Mouse (Mus musculus) c-Kit-positive CD71-negative TER-119-negative erythroid progenitor cells, embryonic 14.5 days (primary cell): Measurements from ENCODE around the gene Trpt1.
"Not testable (repeated sequence)": the region's sequence is repeated elsewhere in the genome, so short reads cannot be mapped to it uniquely, and the experiment has no call there.

Source experiments
- DNase-seq: peaks from one replicate; pipeline ENCODE4 v3.0.0-alpha.2; 2013; ENCODE audit warnings: low read depth

The Trpt1 gene

GRCm38 (mm10) chr19:6975537-6976521, 20.1 kb upstream of the Trpt1 start, which contains the start of gene Plcb3:
Gene Plcb3, minus strand, starts transcription at chr19:6976470.
- DNase-seq, result no peak

- no peak for DNase-seq
Measured at GRCm38 (mm10) chr19:6977759-6978638, 17.9 kb upstream of the Trpt1 start.

- no peak for DNase-seq
Measured at GRCm38 (mm10) chr19:6978639-6978974, 17.3 kb upstream of the Trpt1 start.

- DNase-seq, result no peak
Measured at GRCm38 (mm10) chr19:6979001-6979479, 16.9 kb upstream of the Trpt1 start.

- peak; percentile 99 for DNase-seq
Measured at GRCm38 (mm10) chr19:6979486-6980380, 16.2 kb upstream of the Trpt1 start.

GRCm38 (mm10) chr19:6980381-6981093, 15.4 kb upstream of the Trpt1 start, which contains the start of gene Fkbp2:
Gene Fkbp2, minus strand, starts transcription at chr19:6980501.
- DNase-seq, result peak; percentile 98

- no peak for DNase-seq
Measured at GRCm38 (mm10) chr19:6981465-6981864, 14.5 kb upstream of the Trpt1 start.

GRCm38 (mm10) chr19:6983621-6984020, 12.3 kb upstream of the Trpt1 start:
- DNase-seq, result no peak

GRCm38 (mm10) chr19:6985300-6985699, 10.6 kb upstream of the Trpt1 start:
- no peak for DNase-seq

- no peak for DNase-seq
Measured at GRCm38 (mm10) chr19:6985951-6986708, 9.8 kb upstream of the Trpt1 start.

- no peak for DNase-seq
Measured at GRCm38 (mm10) chr19:6987061-6987903, 8.6 kb upstream of the Trpt1 start, which contains the start of gene Vegfb. Gene Vegfb, minus strand, starts transcription at chr19:6987651.

GRCm38 (mm10) chr19:6987904-6988285, 8.0 kb upstream of the Trpt1 start:
- DNase-seq, result no peak

GRCm38 (mm10) chr19:6989251-6989650, 6.7 kb upstream of the Trpt1 start:
- no peak for DNase-seq

GRCm38 (mm10) chr19:6990712-6991111, 5.2 kb upstream of the Trpt1 start:
- DNase-seq, result no peak

- not testable (repeated sequence) for DNase-seq
Measured at GRCm38 (mm10) chr19:6991166-6991565, 4.8 kb upstream of the Trpt1 start.

- DNase-seq, result peak; percentile 98
Measured at GRCm38 (mm10) chr19:6992011-6992858, 3.7 kb upstream of the Trpt1 start, which contains the start of gene Dnajc4. Gene Dnajc4, minus strand, starts transcription at chr19:6992572.

- no peak for DNase-seq
Measured at GRCm38 (mm10) chr19:6993011-6993770, 2.7 kb upstream of the Trpt1 start.
